Mouse (Mus musculus) hematopoietic stem cell, adult 5-6 weeks (primary cell): ENCODE measurements around the gene Cops2. TPM values are rescaled to one million over a fixed set of nuclear protein-coding genes. Genes with fewer than 3 reads are reported as not detected.

Experiments
- ATAC-seq, 2 experiments: fragments of 125-278 bp in 1 of 2; replicated peaks in 1 of 2; 2 replicates each; pipeline ENCODE4 v1.8.0; 2016 to 2017; ENCODE audit warnings: inconsistent platforms in 2 of 2, mild to moderate bottlenecking in 2 of 2, moderate number of reproducible peaks in 2 of 2, low read depth in 1 of 2, moderate TSS enrichment in 1 of 2; ENCODE audit not compliant: low FRiP score in 2 of 2, poor library complexity in 2 of 2, severe bottlenecking in 2 of 2, insufficient read depth in 1 of 2, low TSS enrichment in 1 of 2
- total RNA-seq: library from RNA; stranded (forward); fragments of 172-1452, 232-1000 nt; gene quantifications from 2 replicates; pipeline ENCODE4 v1.2.3, GENCODE M21; 2017

Cops2 gene
- total RNA-seq, 1 experiment from 2014 or later, result 193 TPM

- no peak for ATAC-seq
Measured at GRCm38 (mm10) chr2:125838708-125839284, 20.1 kb downstream of the Cops2 start.

GRCm38 (mm10) chr2:125838091-125838490 lies 20.8 kb downstream of the Cops2 start:
- peak in 1 of 2 experiments; percentile 42; a peak in 2 of 4 replicates for ATAC-seq

- peak in 1 of 2 experiments; percentile 17; a peak in 1 of 4 replicates for ATAC-seq
Measured at GRCm38 (mm10) chr2:125829924-125830323, 29.0 kb downstream of the Cops2 start.

GRCm38 (mm10) chr2:125827898-125828297 lies 31.0 kb downstream of the Cops2 start:
- no peak for ATAC-seq

- ATAC-seq, result no peak
Measured at GRCm38 (mm10) chr2:125826201-125826600, 32.7 kb downstream of the Cops2 start.

- ATAC-seq, result no peak
Measured at GRCm38 (mm10) chr2:125820397-125820796, 38.5 kb downstream of the Cops2 start.

GRCm38 (mm10) chr2:125813972-125814595 lies 44.9 kb downstream of the Cops2 start:
- no peak for ATAC-seq

- ATAC-seq, result no peak
Measured at GRCm38 (mm10) chr2:125811332-125811731, 47.6 kb downstream of the Cops2 start.

- ATAC-seq, result no peak
Measured at GRCm38 (mm10) chr2:125809551-125809950, 49.4 kb downstream of the Cops2 start.

GRCm38 (mm10) chr2:125805826-125806225 lies 53.1 kb downstream of the Cops2 start:
- ATAC-seq, result no peak

- ATAC-seq, result no peak
Measured at GRCm38 (mm10) chr2:125801947-125802346, 57.0 kb downstream of the Cops2 start.

GRCm38 (mm10) chr2:125801038-125801437 lies 57.9 kb downstream of the Cops2 start:
- ATAC-seq, result no peak

- ATAC-seq, result no peak
Measured at GRCm38 (mm10) chr2:125800428-125800827, 58.5 kb downstream of the Cops2 start.

- ATAC-seq, result no peak
Measured at GRCm38 (mm10) chr2:125797872-125798271, 61.1 kb downstream of the Cops2 start.

GRCm38 (mm10) chr2:125795118-125795517 lies 63.8 kb downstream of the Cops2 start:
- ATAC-seq, result peak; percentile 56 to 60; a peak in 3 of 4 replicates

- ATAC-seq, result no peak
Measured at GRCm38 (mm10) chr2:125794166-125794565, 64.8 kb downstream of the Cops2 start.

GRCm38 (mm10) chr2:125792879-125793261 lies 66.1 kb downstream of the Cops2 start:
- no peak for ATAC-seq

GRCm38 (mm10) chr2:125792144-125792878 lies 66.6 kb downstream of the Cops2 start:
- ATAC-seq, result no peak
